Mouse (Mus musculus) embryonic facial prominence, embryonic 13.5 days (tissue): ENCODE results near the gene Spryd7. TPM values are rescaled to one million over a fixed set of nuclear protein-coding genes. Genes with fewer than 3 reads are reported as not detected.
"Not testable (repeated sequence)": the region's sequence is repeated elsewhere in the genome, so short reads cannot be mapped to it uniquely, and the experiment has no call there.

Experiments
- ATAC-seq: fragments of 200-750 bp; cut with Nextera tagmentation; 2 replicates; pipeline ENCODE4 v1.8.0; 2017; ENCODE audit warnings: low read depth; ENCODE audit not compliant: insufficient number of reproducible peaks, insufficient read depth, low FRiP score, low TSS enrichment
- H3K27ac ChIP-seq: fragments of 300-500 bp; sonication (generic); 2 replicates; pipeline ENCODE4 v1.5.1; 2015; ENCODE audit warnings: moderate library complexity, mild to moderate bottlenecking, inconsistent platforms
- H3K27me3 ChIP-seq: fragments of 300-500 bp; sonication (generic); 2 replicates; pipeline ENCODE4 v1.6.1; 2015; ENCODE audit warnings: mild to moderate bottlenecking, inconsistent platforms
- H3K36me3 ChIP-seq: fragments of 300-500 bp; sonication (generic); 2 replicates; pipeline ENCODE4 v1.6.1; 2015; ENCODE audit warnings: mild to moderate bottlenecking, inconsistent platforms
- H3K4me1 ChIP-seq: fragments of 300-500 bp; sonication (generic); 2 replicates; pipeline ENCODE4 v1.6.1; 2015; ENCODE audit warnings: inconsistent platforms
- H3K4me2 ChIP-seq: fragments of 300-500 bp; sonication (generic); 2 replicates; pipeline ENCODE4 v1.6.1; 2015; ENCODE audit warnings: moderate library complexity, mild to moderate bottlenecking, inconsistent platforms
- H3K4me3 ChIP-seq: fragments of 300-500 bp; sonication (generic); 2 replicates; pipeline ENCODE4 v1.5.1; 2015; ENCODE audit warnings: mild to moderate bottlenecking, inconsistent platforms
- H3K9ac ChIP-seq: fragments of 300-500 bp; sonication (generic); 2 replicates; pipeline ENCODE4 v1.6.1; 2015; ENCODE audit warnings: mild to moderate bottlenecking, inconsistent platforms
- H3K9me3 ChIP-seq: fragments of 300-500 bp; sonication (generic); 2 replicates; pipeline ENCODE4 v1.6.1; 2016; ENCODE audit warnings: inconsistent platforms
- WGBS: fragments of 180-500 bp; shearing (Covaris S2); methylation state at CpG from one replicate; pipeline ENCODE4 v1.1.7; 2015; ENCODE audit warnings: mixed read lengths; 5-methylcytosine and 5-hydroxymethylcytosine counted together
- polyA plus RNA-seq: library from polyadenylated mRNA; unstranded; fragments of >200 nt; fragmentation: Nextera tagmentation; extraction: Ambion mirVana; gene quantifications from 2 replicates; pipeline ENCODE4 v1.2.1, GENCODE M21; 2015

The Spryd7 gene
- polyA plus RNA-seq, 1 experiment from 2014 or later: 16.1 TPM

- Histone ChIP-seq H3K4me3 (no peak overlapping the region), H3K9ac (no peak overlapping the region), H3K4me1 (no peaks in the 10 kb centered on the region), H3K4me2 (no peak overlapping the region), H3K9me3 (no peaks in the 10 kb centered on the region), H3K27me3 (no peaks in the 10 kb centered on the region), H3K36me3 (no peaks in the 10 kb centered on the region), H3K27ac (no peak overlapping the region)
- no peak for ATAC-seq
- WGBS: 89% methylated on average over 10 of the region's 10 CpGs
These were observed 18.4 kb upstream of the Spryd7 start for GRCm38 (mm10) chr14:61575066-61575465.

DNA sequence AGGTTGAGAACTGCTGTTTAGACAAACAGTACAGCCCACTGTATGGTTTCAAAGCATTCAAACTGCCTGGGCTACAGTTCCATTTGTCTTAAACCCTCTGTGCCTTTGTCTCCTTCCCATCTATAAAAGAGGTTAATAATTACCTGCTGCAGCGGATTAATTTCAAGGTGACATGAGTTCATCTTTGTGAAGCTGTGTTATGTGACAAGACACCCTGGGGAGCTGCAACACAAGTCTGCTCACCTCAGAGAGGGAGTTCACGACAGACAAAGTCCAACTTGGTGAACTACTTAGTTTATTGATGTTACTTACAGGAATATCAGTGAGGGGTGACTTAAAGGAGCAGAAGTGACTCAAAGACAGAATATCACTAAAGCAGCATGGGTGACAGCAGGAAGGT lies 15.4 kb upstream of the Spryd7 start:
- 76% methylated on average over 2 of the region's 2 CpGs for WGBS
- ATAC-seq: no peak
- H3K27me3 ChIP-seq: no peaks in the 10 kb centered on the region

GRCm38 (mm10) chr14:61571366-61571765 lies 14.7 kb upstream of the Spryd7 start:
- Histone ChIP-seq H3K9me3 (no peaks in the 10 kb centered on the region), H3K27me3 (no peaks in the 10 kb centered on the region), H3K4me1 (no peaks in the 10 kb centered on the region), H3K4me3 (no peak overlapping the region), H3K27ac (no peak overlapping the region), H3K9ac (no peak overlapping the region), H3K36me3 (no peaks in the 10 kb centered on the region), H3K4me2 (peak overlapping the region; percentile 26; the same call in 1 of the 2 replicates)
- 13% methylated on average over 4 of the region's 4 CpGs for WGBS
- ATAC-seq: no peak

More for the DNA sequence above, 15.4 kb upstream of the Spryd7 start:
- Histone ChIP-seq H3K4me3 (no peak overlapping the region), H3K9me3 (no peaks in the 10 kb centered on the region), H3K27ac (no peak overlapping the region), H3K9ac (no peak overlapping the region), H3K36me3 (no peaks in the 10 kb centered on the region), H3K4me1 (no peaks in the 10 kb centered on the region), H3K4me2 (no peak overlapping the region)

DNA sequence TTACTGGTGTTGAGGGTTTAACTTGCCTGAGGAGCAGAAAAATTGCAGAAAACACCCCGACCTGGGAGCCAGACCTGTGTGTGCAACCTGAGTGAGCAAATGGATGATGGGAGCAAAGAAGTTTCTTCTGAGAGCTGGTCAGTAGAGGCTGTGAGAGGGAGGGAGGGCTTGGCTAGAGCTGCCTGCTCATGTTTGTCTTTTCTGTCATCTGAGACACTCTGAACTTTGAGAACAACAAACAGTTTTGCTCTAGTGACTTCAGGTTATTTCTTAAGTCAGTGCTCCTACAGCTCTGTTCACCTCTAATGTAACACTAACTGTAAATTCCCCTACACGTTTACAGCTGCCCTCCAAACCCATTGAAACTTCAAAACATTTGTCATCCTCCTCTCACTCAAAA lies 12.7 kb upstream of the Spryd7 start:
- ATAC-seq: no peak
- Histone ChIP-seq H3K36me3 (no peaks in the 10 kb centered on the region), H3K9me3 (no peaks in the 10 kb centered on the region), H3K27me3 (no peaks in the 10 kb centered on the region), H3K4me1 (no peaks in the 10 kb centered on the region), H3K27ac (no peak overlapping the region), H3K9ac (no peak overlapping the region), H3K4me2 (no peak overlapping the region), H3K4me3 (no peak overlapping the region)
- WGBS: 59% methylated on average over 2 of the region's 2 CpGs

- not testable (repeated sequence) for H3K27me3 ChIP-seq, H3K27ac ChIP-seq, H3K4me1 ChIP-seq, ATAC-seq, H3K36me3 ChIP-seq, H3K4me3 ChIP-seq, H3K4me2 ChIP-seq, H3K9ac ChIP-seq, H3K9me3 ChIP-seq
- WGBS: 97% methylated on average over 4 of the region's 4 CpGs
These were observed 9.5 kb upstream of the Spryd7 start for GRCm38 (mm10) chr14:61566211-61566610.

DNA sequence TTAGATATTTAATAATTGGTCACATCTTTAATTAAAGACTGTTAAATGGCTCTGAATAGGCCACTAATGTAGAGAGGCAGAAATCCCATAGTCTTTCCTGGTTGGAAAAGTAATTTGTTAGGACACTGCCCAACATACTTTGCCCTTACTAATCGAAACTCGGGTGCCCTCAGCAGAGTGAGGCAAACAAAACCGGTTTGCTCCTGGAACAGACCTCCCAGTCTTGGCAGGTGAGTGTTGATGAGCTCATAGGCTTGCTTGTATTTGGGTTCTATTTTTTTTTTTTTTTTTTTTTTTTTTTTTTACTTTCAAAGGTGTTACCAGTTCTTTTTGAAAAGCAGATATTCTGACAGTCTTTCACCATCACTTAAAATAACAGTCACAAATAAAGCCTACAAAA lies 3.2 kb upstream of the Spryd7 start:
- no peak for ATAC-seq
- peaks cover 2% of the 10 kb centered on the region; the same call in 1 of the 2 replicates for H3K27me3 ChIP-seq
- H3K4me1 ChIP-seq: no peaks in the 10 kb centered on the region
- no peak overlapping the region for H3K27ac ChIP-seq
- H3K9ac ChIP-seq: no peak overlapping the region
- no peaks in the 10 kb centered on the region for H3K9me3 ChIP-seq
- H3K4me3 ChIP-seq: no peak overlapping the region
- H3K4me2 ChIP-seq: no peak overlapping the region
- no peaks in the 10 kb centered on the region for H3K36me3 ChIP-seq
- WGBS: 68% methylated on average over 3 of the region's 3 CpGs

DNA sequence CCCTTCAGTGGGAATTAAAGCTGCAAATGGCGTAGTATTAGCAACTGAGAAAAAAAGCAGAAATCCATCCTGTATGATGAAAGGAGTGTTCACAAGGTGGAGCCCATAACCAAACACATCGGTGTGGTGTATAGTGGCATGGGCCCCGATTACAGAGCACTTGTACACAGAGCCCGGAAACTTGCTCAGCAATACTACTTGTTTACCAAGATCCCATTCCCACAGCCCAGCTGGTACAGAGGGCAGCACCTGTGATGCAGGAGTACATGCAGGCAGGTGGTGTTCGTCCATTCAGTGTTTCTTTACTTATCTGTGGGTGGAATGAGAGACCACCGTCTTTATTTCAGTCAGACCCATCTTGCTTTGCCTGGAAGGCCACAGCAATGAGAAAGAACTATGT lies 2.2 kb upstream of the Spryd7 start:
- no peak overlapping the region for H3K4me2 ChIP-seq
- H3K36me3 ChIP-seq: no peaks in the 10 kb centered on the region
- no peaks in the 10 kb centered on the region for H3K9me3 ChIP-seq
- peaks cover 2% of the 10 kb centered on the region; the same call in 1 of the 2 replicates for H3K27me3 ChIP-seq
- no peak overlapping the region for H3K9ac ChIP-seq
- ATAC-seq: no peak
- 85% methylated on average over 6 of the region's 6 CpGs for WGBS
- no peaks in the 10 kb centered on the region for H3K4me1 ChIP-seq
- H3K4me3 ChIP-seq: no peak overlapping the region
- H3K27ac ChIP-seq: no peak overlapping the region

DNA sequence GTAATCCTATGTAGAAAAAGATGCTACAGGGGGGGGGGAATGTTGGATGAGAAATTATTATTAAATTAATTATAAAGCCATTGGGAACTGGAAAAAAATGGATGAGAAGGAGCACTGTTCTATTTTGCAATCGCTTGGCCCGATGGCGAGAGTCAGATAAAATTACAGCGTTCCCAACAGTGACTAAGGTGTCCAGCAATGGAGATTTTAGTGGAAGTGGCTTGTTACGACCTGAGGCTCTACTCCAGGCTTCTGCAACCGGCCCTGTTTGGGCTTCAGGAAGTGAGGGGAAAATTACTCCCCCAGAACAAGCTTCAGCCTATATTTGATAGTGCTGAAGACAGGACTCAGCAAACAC lies 776 bp downstream of the Spryd7 start:
- Histone ChIP-seq H3K4me3 (peak overlapping the region; percentile 76), H3K27me3 (peaks cover 2% of the 10 kb centered on the region; the same call in 1 of the 2 replicates), H3K4me1 (no peaks in the 10 kb centered on the region), H3K9me3 (no peaks in the 10 kb centered on the region), H3K27ac (peak overlapping the region; percentile 80; the same call in 1 of the 2 replicates), H3K9ac (peak overlapping the region; percentile 83), H3K4me2 (peak overlapping the region; percentile 88), H3K36me3 (no peaks in the 10 kb centered on the region)
- no peak for ATAC-seq
- 3% methylated on average over 6 of the region's 6 CpGs for WGBS

DNA sequence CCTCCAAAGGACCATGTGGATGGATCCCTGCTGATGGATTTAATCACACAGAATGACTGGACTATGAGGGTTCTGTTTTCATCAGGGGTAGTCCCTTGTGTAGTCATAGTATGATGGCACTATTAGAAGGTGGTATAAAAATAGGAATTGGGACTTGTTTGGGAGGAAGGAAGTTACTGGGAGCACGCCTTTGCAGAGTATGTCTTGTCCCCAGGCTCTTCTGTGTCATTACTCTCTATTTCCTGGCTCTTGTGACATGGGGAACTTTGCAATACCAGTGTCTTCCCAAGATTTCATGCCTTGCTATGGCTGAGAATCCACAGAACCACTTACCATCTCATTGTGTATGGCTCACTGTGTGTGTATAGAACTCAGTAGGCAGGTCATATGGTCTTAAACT lies 8.1 kb downstream of the Spryd7 start:
- Histone ChIP-seq H3K27me3 (no peaks in the 10 kb centered on the region), H3K4me3 (no peak overlapping the region), H3K4me1 (no peaks in the 10 kb centered on the region), H3K4me2 (no peak overlapping the region), H3K9me3 (no peaks in the 10 kb centered on the region), H3K27ac (no peak overlapping the region), H3K9ac (no peak overlapping the region), H3K36me3 (peaks cover 20% of the 10 kb centered on the region)
- 84% methylated on average over 1 of the region's 1 CpGs for WGBS
- ATAC-seq: no peak

DNA sequence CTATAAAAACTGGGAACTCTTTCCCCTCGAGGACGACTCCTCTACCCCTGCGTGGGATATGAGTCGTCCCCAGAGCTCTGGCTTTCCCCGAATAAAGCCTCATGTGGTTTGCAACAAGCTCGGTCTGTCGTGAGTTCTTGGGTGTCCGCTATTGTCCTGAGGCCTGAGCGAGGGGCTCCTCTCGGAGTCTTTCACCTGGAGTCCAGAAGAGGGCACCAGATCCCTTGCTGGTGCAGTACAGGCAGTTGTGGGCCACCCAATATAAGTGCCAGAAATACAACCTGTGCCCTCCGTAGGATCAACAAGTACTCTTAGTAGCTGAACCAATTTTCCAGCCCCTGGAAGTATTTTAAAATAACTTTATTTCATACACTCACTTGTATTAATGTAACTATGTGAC lies 18.9 kb downstream of the Spryd7 start:
- not testable (repeated sequence) for H3K27ac ChIP-seq, H3K9me3 ChIP-seq, H3K4me2 ChIP-seq, H3K4me1 ChIP-seq, H3K27me3 ChIP-seq, H3K9ac ChIP-seq, H3K4me3 ChIP-seq, ATAC-seq
- H3K36me3 ChIP-seq: peaks cover 17% of the 10 kb centered on the region; the same call in 1 of the 2 replicates
- WGBS: 88% methylated on average over 10 of the region's 11 CpGs

- Histone ChIP-seq H3K36me3 (peaks cover 14% of the 10 kb centered on the region; the same call in 1 of the 2 replicates), H3K9ac (no peak overlapping the region), H3K27me3 (no peaks in the 10 kb centered on the region), H3K27ac (no peak overlapping the region), H3K4me2 (no peak overlapping the region), H3K9me3 (no peaks in the 10 kb centered on the region), H3K4me3 (no peak overlapping the region), H3K4me1 (no peaks in the 10 kb centered on the region)
- 60% methylated on average over 5 of the region's 5 CpGs for WGBS
- ATAC-seq: no peak
These were observed 19.9 kb downstream of the Spryd7 start for GRCm38 (mm10) chr14:61536631-61537264.

GRCm38 (mm10) chr14:61535811-61536210 lies 20.9 kb downstream of the Spryd7 start:
- no peak overlapping the region for H3K9ac ChIP-seq
- no peak overlapping the region for H3K27ac ChIP-seq
- H3K4me1 ChIP-seq: no peaks in the 10 kb centered on the region
- 87% methylated on average over 3 of the region's 3 CpGs for WGBS
- ATAC-seq: no peak
- no peak overlapping the region for H3K4me2 ChIP-seq
- no peak overlapping the region for H3K4me3 ChIP-seq
- H3K36me3 ChIP-seq: peaks cover 14% of the 10 kb centered on the region; the same call in 1 of the 2 replicates
- no peaks in the 10 kb centered on the region for H3K27me3 ChIP-seq
- no peaks in the 10 kb centered on the region for H3K9me3 ChIP-seq
